Mouse (Mus musculus) MEL (cell line): ENCODE results near the gene Kcnj9. TPM values are rescaled to one million over a fixed set of nuclear protein-coding genes. Genes with fewer than 3 reads are reported as not detected.

Experiments
- DNase-seq: peaks from one replicate; pipeline ENCODE4 v3.0.0; 2011; ENCODE audit warnings: low read depth, low spot score
- H3K27ac ChIP-seq: 2 replicates; pipeline ENCODE4 v1.5.1; 2012; ENCODE audit warnings: low read depth, mild to moderate bottlenecking, control low read depth, low read length, moderate library complexity; ENCODE audit not compliant: control insufficient read depth
- H3K27me3 ChIP-seq, 2 experiments: fragments of 150-350 bp in 1 of 2; sonication (generic) in 1 of 2; 2 replicates each; pipeline ENCODE4 v1.6.1; 2012; ENCODE audit warnings: low read length in 2 of 2, mild to moderate bottlenecking in 2 of 2, improper control_type of control experiment in 1 of 2, moderate library complexity in 1 of 2; ENCODE audit not compliant: insufficient read depth in 2 of 2, control insufficient read depth in 1 of 2
- H3K36me3 ChIP-seq, 2 experiments: 2 replicates each; pipeline ENCODE4 v1.6.1; 2012 to 2014; ENCODE audit warnings: low read length in 2 of 2, improper control_type of control experiment in 1 of 2, inconsistent platforms in 1 of 2, mild to moderate bottlenecking in 1 of 2; ENCODE audit not compliant: insufficient read depth in 2 of 2, control insufficient read depth in 1 of 2
- H3K4me1 ChIP-seq, 2 experiments: fragments of 150-350 bp in 1 of 2; sonication (generic) in 1 of 2; 2 replicates each; pipeline ENCODE4 v1.6.1; 2012; ENCODE audit warnings: low read length in 2 of 2, improper control_type of control experiment in 1 of 2, mild to moderate bottlenecking in 1 of 2; ENCODE audit not compliant: insufficient read depth in 2 of 2, control insufficient read depth in 1 of 2
- H3K4me3 ChIP-seq, 2 experiments: fragments of 150-350 bp in 1 of 2; sonication (generic) in 1 of 2; 2 replicates each; pipeline ENCODE4 v1.5.1; 2012; ENCODE audit warnings: low read depth in 2 of 2, low read length in 2 of 2, mild to moderate bottlenecking in 2 of 2, moderate library complexity in 2 of 2, control low read depth in 1 of 2, improper control_type of control experiment in 1 of 2; ENCODE audit not compliant: control insufficient read depth in 1 of 2, insufficient read depth in 1 of 2
- H3K79me2 ChIP-seq: 2 replicates; pipeline ENCODE4 v1.6.1; 2012; ENCODE audit warnings: mild to moderate bottlenecking, low read length, moderate library complexity; ENCODE audit not compliant: control insufficient read depth, poor library complexity, insufficient read depth
- H3K9ac ChIP-seq: 2 replicates; pipeline ENCODE4 v1.6.1; 2012; ENCODE audit warnings: low read depth, mild to moderate bottlenecking, control low read depth, low read length, moderate library complexity; ENCODE audit not compliant: control insufficient read depth, poor library complexity, severe bottlenecking
- H3K9me3 ChIP-seq: fragments of 150-350 bp; sonication (generic); replicated peaks from 2 replicates; pipeline ENCODE4 v1.6.1; 2012; ENCODE audit warnings: mild to moderate bottlenecking, low read length, improper control_type of control experiment, moderate library complexity; ENCODE audit not compliant: insufficient read depth
- BHLHE40 ChIP-seq: IDR thresholded peaks from 2 replicates; pipeline ENCODE4 v1.6.1; 2012; ENCODE audit warnings: low read depth, mild to moderate bottlenecking, inconsistent platforms, low read length, improper control_type of control experiment, borderline replicate concordance
- CHD2 ChIP-seq: IDR thresholded peaks from 2 replicates; pipeline ENCODE4 v1.6.1; 2011; ENCODE audit warnings: low read length, improper control_type of control experiment
- E2F4 ChIP-seq: IDR thresholded peaks from 2 replicates; pipeline ENCODE4 v1.6.1; 2011; ENCODE audit warnings: low read depth, low read length, improper control_type of control experiment, borderline replicate concordance
- ELF1 ChIP-seq: IDR thresholded peaks from 2 replicates; pipeline ENCODE4 v1.6.1; 2014; ENCODE audit warnings: low read depth, mild to moderate bottlenecking, inconsistent platforms, low read length, improper control_type of control experiment, moderate library complexity
- EP300 ChIP-seq, 2 experiments: IDR thresholded peaks; 2 replicates each; pipeline ENCODE4 v1.6.1; 2011; ENCODE audit warnings: improper control_type of control experiment in 2 of 2, low read length in 2 of 2, low read depth in 1 of 2, mild to moderate bottlenecking in 1 of 2
- ETS1 ChIP-seq: IDR thresholded peaks from 2 replicates; pipeline ENCODE4 v1.6.1; 2012; ENCODE audit warnings: low read depth, mild to moderate bottlenecking, inconsistent platforms, low read length, improper control_type of control experiment, moderate library complexity
- GABPA ChIP-seq: IDR thresholded peaks from 2 replicates; pipeline ENCODE4 v1.6.1; 2012; ENCODE audit warnings: low read depth, mild to moderate bottlenecking, inconsistent platforms, low read length, improper control_type of control experiment, moderate library complexity
- HCFC1 ChIP-seq: IDR thresholded peaks from 2 replicates; pipeline ENCODE4 v1.6.1; 2012; ENCODE audit warnings: low read depth, mild to moderate bottlenecking, inconsistent platforms, low read length, improper control_type of control experiment, moderate library complexity
- JUND ChIP-seq: IDR thresholded peaks from 2 replicates; pipeline ENCODE4 v1.6.1; 2011; ENCODE audit warnings: low read depth, mild to moderate bottlenecking, improper control_type of control experiment, low read length
- KAT2A ChIP-seq: conservative IDR thresholded peaks from 2 replicates; pipeline ENCODE4 v1.6.1; 2012; ENCODE audit warnings: low read depth, low read length, improper control_type of control experiment, inconsistent platforms
- MAZ ChIP-seq: IDR thresholded peaks from 2 replicates; pipeline ENCODE4 v1.6.1; 2012; ENCODE audit warnings: low read depth, mild to moderate bottlenecking, inconsistent platforms, low read length, improper control_type of control experiment
- MEF2A ChIP-seq: IDR thresholded peaks from 2 replicates; pipeline ENCODE4 v1.6.1; 2014; ENCODE audit warnings: low read depth, mild to moderate bottlenecking, inconsistent platforms, low read length, improper control_type of control experiment; ENCODE audit not compliant: poor library complexity, insufficient replicate concordance, severe bottlenecking; ENCODE audit errors: extremely low read depth
- MXI1 ChIP-seq: IDR thresholded peaks from 2 replicates; pipeline ENCODE4 v1.6.1; 2011; ENCODE audit warnings: mild to moderate bottlenecking, low read depth, low read length, improper control_type of control experiment
- MYC ChIP-seq: IDR thresholded peaks from 2 replicates; pipeline ENCODE4 v1.6.1; 2011; ENCODE audit warnings: low read depth, mild to moderate bottlenecking, low read length, improper control_type of control experiment, moderate library complexity
- NELFE ChIP-seq: IDR thresholded peaks from 2 replicates; pipeline ENCODE4 v1.6.1; 2011; ENCODE audit warnings: low read depth, low read length, improper control_type of control experiment
- POLR2A ChIP-seq, 2 experiments: IDR thresholded peaks; 2 replicates each; pipeline ENCODE4 v1.6.1; 2011 to 2012; ENCODE audit warnings: low read length in 2 of 2, mild to moderate bottlenecking in 2 of 2, control low read depth in 1 of 2, improper control_type of control experiment in 1 of 2, low read depth in 1 of 2, moderate library complexity in 1 of 2; ENCODE audit not compliant: control insufficient read depth in 1 of 2, insufficient read depth in 1 of 2, poor library complexity in 1 of 2
- POLR2AphosphoS2 ChIP-seq: IDR thresholded peaks from 2 replicates; pipeline ENCODE4 v1.6.1; 2011; ENCODE audit warnings: low read length, improper control_type of control experiment
- RAD21 ChIP-seq: IDR thresholded peaks from 2 replicates; pipeline ENCODE4 v1.6.1; 2011; ENCODE audit warnings: mild to moderate bottlenecking, low read depth, low read length, improper control_type of control experiment
- SMC3 ChIP-seq: IDR thresholded peaks from 2 replicates; pipeline ENCODE4 v1.6.1; 2011; ENCODE audit warnings: low read depth, low read length, improper control_type of control experiment
- TBP ChIP-seq: IDR thresholded peaks from 2 replicates; pipeline ENCODE4 v1.8.0; 2011; ENCODE audit warnings: low read depth, low read length, improper control_type of control experiment
- TCF12 ChIP-seq: IDR thresholded peaks from 2 replicates; pipeline ENCODE4 v1.6.1; 2014; ENCODE audit warnings: low read depth, mild to moderate bottlenecking, inconsistent platforms, low read length, improper control_type of control experiment, moderate library complexity
- UBTF ChIP-seq: IDR thresholded peaks from 2 replicates; pipeline ENCODE4 v1.6.1; 2012; ENCODE audit warnings: low read depth, mild to moderate bottlenecking, inconsistent platforms, low read length, improper control_type of control experiment, moderate library complexity, borderline replicate concordance; ENCODE audit not compliant: insufficient read depth
- USF1 ChIP-seq: IDR thresholded peaks from 2 replicates; pipeline ENCODE4 v1.6.1; 2014; ENCODE audit warnings: low read depth, mild to moderate bottlenecking, inconsistent platforms, low read length, improper control_type of control experiment, moderate library complexity
- USF2 ChIP-seq, 2 experiments: IDR thresholded peaks; 2 replicates each; pipeline ENCODE4 v1.6.1; 2011 to 2012; ENCODE audit warnings: improper control_type of control experiment in 2 of 2, low read length in 2 of 2, borderline replicate concordance in 1 of 2, inconsistent platforms in 1 of 2, low read depth in 1 of 2, mild to moderate bottlenecking in 1 of 2; ENCODE audit not compliant: insufficient read depth in 1 of 2
- ZMIZ1 ChIP-seq: IDR thresholded peaks from 2 replicates; pipeline ENCODE4 v1.6.1; 2012; ENCODE audit warnings: low read depth, mild to moderate bottlenecking, inconsistent platforms, low read length, improper control_type of control experiment, moderate library complexity
- ZNF384 ChIP-seq: IDR thresholded peaks from 2 replicates; pipeline ENCODE4 v1.6.1; 2012; ENCODE audit warnings: low read depth, mild to moderate bottlenecking, inconsistent platforms, low read length, improper control_type of control experiment
- polyA plus RNA-seq, 2 experiments: library from polyadenylated mRNA; stranded (reverse) in 1 of 2; unstranded in 1 of 2; fragments of >175 nt in 1 of 2; fragments of >200 nt in 1 of 2; gene quantifications; 2 replicates each; pipeline versions ENCODE4 v1.2.1 to v1.2.4; 2012; ENCODE audit warnings: low replicate concordance in 2 of 2, low read depth in 1 of 2; ENCODE audit not compliant: insufficient read length in 2 of 2, insufficient read depth in 1 of 2, missing spikeins in 1 of 2
- total RNA-seq: library from RNA; depleted of rRNA; stranded (reverse); fragments of 300-350 nt; gene quantifications from 2 replicates; pipeline ENCODE4 v1.2.3, GENCODE M21; 2012

Kcnj9 gene
- total and polyA plus RNA-seq, 3 experiments = 0.08 TPM; not detected in 2

DNA sequence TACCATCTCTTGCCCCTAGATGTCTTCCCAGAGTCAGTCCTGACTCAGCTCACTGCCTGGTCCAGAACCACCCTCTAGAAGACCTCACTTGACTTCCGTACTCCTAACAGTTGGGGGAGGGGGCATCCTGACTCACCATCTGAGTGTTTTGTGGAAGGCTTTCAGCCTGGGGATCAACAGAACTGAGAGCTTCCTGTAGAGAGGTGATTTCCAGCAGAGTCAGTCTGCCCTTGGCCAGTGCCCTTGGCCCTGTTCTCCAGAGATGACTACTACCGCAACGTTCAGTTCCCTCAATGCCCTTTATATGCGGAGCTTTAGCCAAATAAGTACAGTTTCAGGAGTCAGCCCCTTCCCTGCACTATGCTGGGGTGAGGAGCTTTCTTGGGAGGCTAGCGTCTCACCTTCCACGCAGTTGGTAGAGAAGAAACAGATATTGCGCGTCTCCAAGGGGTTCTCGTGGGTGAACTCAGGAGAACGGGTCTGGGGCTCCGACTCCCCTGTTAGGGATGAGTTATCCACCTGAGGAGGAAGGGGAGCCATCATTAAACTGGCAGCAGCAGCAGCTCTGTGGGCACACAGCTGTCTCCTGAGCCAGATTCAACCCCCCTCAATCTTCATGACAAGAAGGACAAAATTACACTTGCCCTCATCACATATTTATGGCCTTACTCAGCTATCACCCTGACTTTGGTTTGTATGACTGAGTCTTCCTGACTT, 40.1 kb downstream of the Kcnj9 start:
- DNase-seq = no peak
- no peak for TF ChIP-seq TBP
- TF ChIP-seq GABPA = no peak
- no peak for TF ChIP-seq ZMIZ1
- no peak for TF ChIP-seq SMC3
- TF ChIP-seq TCF12 = no peak
- no peak for TF ChIP-seq MYC
- TF ChIP-seq POLR2AphosphoS2 = no peak
- no peak for TF ChIP-seq KAT2A
- TF ChIP-seq ETS1 = no peak
- no peak for TF ChIP-seq BHLHE40
- TF ChIP-seq CHD2 = no peak
- no peak for TF ChIP-seq USF1
- TF ChIP-seq HCFC1 = no peak
- TF ChIP-seq EP300 (IDR thresholded peaks at IDR 0.05; ENCODE audit: low read depth in 1 of 2, low read length in 2 of 2) = no peak
- no peak for TF ChIP-seq POLR2A (IDR thresholded peaks at IDR 0.05; ENCODE audit: control insufficient read depth in 1 of 2, insufficient read depth in 1 of 2, low read depth in 1 of 2, low read length in 2 of 2, poor library complexity in 1 of 2)
- TF ChIP-seq UBTF = no peak
- TF ChIP-seq, all 39 proteins: peak for 0
- Histone ChIP-seq H3K27ac (no peak overlapping the region), H3K36me3 (peaks cover 0 to 7% of the 10 kb centered on the region in 2 experiments; a peak in 1 of 4 replicates), H3K79me2 (no peaks in the 10 kb centered on the region), H3K4me1 (peaks cover 0 to 8% of the 10 kb centered on the region in 2 experiments; a peak in 2 of 4 replicates), H3K4me3 (no peak overlapping the region), H3K9me3 (no peaks in the 10 kb centered on the region), H3K27me3 (peaks cover 6 to 16% of the 10 kb centered on the region in 2 experiments), H3K9ac (peak overlapping the region; percentile 12; the same call in 1 of the 2 replicates)

DNA sequence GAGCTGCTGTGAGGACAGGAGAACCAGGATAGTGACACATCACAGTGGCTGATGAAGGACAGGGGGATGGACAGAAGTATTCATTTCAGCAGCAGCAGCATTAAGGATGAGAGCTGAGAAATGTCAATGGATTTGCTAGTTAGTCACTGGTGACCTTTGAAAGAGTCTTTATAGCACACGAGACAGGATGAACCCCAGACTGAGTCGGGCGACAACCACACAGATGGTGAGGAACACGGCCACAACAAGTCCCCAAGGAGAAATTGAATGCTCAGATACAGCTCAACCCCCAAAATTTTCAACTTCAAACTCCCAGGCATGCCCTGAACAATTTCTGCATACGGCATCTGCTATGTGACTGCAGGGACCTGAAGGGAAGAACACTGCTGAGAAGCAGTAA, 42.4 kb downstream of the Kcnj9 start:
- Histone ChIP-seq H3K4me1 (peaks cover 0 to 10% of the 10 kb centered on the region in 2 experiments; a peak in 2 of 4 replicates), H3K9me3 (no peaks in the 10 kb centered on the region), H3K27ac (no peak overlapping the region), H3K9ac (no peak overlapping the region), H3K36me3 (peaks cover 0 to 7% of the 10 kb centered on the region in 2 experiments; a peak in 1 of 4 replicates), H3K27me3 (peaks cover 3 to 5% of the 10 kb centered on the region in 2 experiments; a peak in 2 of 4 replicates), H3K79me2 (no peaks in the 10 kb centered on the region), H3K4me3 (no peak overlapping the region)
- no peak for DNase-seq
- TF ChIP-seq E2F4 (no peak), ETS1 (no peak), MEF2A (no peak), ZNF384 (no peak), NELFE (no peak), JUND (no peak), MXI1 (no peak), HCFC1 (no peak), USF2 (IDR thresholded peaks at IDR 0.05; ENCODE audit: borderline replicate concordance in 1 of 2, insufficient read depth in 1 of 2, low read depth in 1 of 2, low read length in 2 of 2) (no peak), UBTF (no peak), BHLHE40 (no peak), TBP (no peak), MYC (no peak), TCF12 (no peak), MAZ (no peak), ELF1 (no peak), RAD21 (no peak)
